Mouse (Mus musculus) neural tube, embryonic 11.5 days (tissue): ENCODE measurements at regions not wholly inside any gene's neighbourhood (a gene's known extent, or its start where the extent isn't known, plus 50 kb on each side); places are given as distances from the start of the nearest gene placed in this dataset.

Experiments
- ATAC-seq: fragments of 200-750 bp; cut with Nextera tagmentation; 2 replicates; pipeline ENCODE4 v1.8.0; 2017; ENCODE audit warnings: moderate number of reproducible peaks, mild to moderate bottlenecking, moderate TSS enrichment, moderate library complexity; ENCODE audit not compliant: insufficient read depth, low FRiP score, low TSS enrichment
- DNase-seq: peaks from one replicate; pipeline ENCODE4 v3.0.0-alpha.2; 2015; ENCODE audit warnings: low spot score
- H3K27ac ChIP-seq: fragments of 300-500 bp; sonication (generic); 2 replicates; pipeline ENCODE4 v1.5.1; 2014; ENCODE audit warnings: low read depth, mild to moderate bottlenecking, low read length
- H3K27me3 ChIP-seq: fragments of 300-500 bp; sonication (generic); 2 replicates; pipeline ENCODE4 v1.6.1; 2014; ENCODE audit warnings: mild to moderate bottlenecking, low read length, mixed read lengths; ENCODE audit not compliant: control insufficient read depth, insufficient read depth
- H3K36me3 ChIP-seq: fragments of 300-500 bp; sonication (generic); 2 replicates; pipeline ENCODE4 v1.6.1; 2014; ENCODE audit warnings: mild to moderate bottlenecking, low read length, moderate library complexity, mixed read lengths; ENCODE audit not compliant: control insufficient read depth, insufficient read depth
- H3K4me1 ChIP-seq: fragments of 300-500 bp; sonication (generic); 2 replicates; pipeline ENCODE4 v1.6.1; 2014; ENCODE audit warnings: low read length, mixed read lengths; ENCODE audit not compliant: control insufficient read depth, insufficient read depth
- H3K4me2 ChIP-seq: fragments of 300-500 bp; sonication (generic); 2 replicates; pipeline ENCODE4 v1.6.1; 2014; ENCODE audit warnings: low read depth, mild to moderate bottlenecking, moderate library complexity
- H3K4me3 ChIP-seq: fragments of 300-500 bp; sonication (generic); 2 replicates; pipeline ENCODE4 v1.5.1; 2014; ENCODE audit warnings: low read depth, low read length
- H3K9ac ChIP-seq: fragments of 300-500 bp; sonication (generic); 2 replicates; pipeline ENCODE4 v1.6.1; 2014; ENCODE audit warnings: mild to moderate bottlenecking, low read length
- H3K9me3 ChIP-seq: fragments of 300-500 bp; sonication (generic); 2 replicates; pipeline ENCODE4 v1.6.1; 2016; ENCODE audit warnings: low read length; ENCODE audit not compliant: control insufficient read depth
- WGBS: fragments of 180-500 bp; shearing (Covaris S2); extraction: QIAGEN DNeasy Blood & Tissue Kit; methylation state at CpG from one replicate; pipeline ENCODE4 v1.1.7; 2014; 5-methylcytosine and 5-hydroxymethylcytosine counted together

DNA sequence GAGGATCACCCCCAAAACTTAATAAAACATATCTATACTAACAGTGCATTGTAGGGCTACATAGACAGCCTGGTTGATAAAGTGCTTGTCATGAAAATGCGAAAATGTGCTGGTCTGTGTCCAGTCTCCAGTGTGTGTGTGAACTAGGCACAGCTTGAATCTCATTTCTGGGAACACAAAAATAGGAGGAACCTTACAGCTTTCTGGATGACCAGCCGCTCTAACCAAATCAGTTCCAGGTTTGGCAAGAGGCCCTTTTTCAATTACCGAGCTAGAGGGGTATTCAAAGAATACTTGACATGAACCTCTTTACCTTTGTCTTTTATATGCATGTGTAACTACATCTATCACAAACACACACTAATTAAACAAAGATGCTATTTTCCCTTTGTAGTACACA, 390.3 kb upstream of the Hsf2 start:
- no peak for DNase-seq
- Histone ChIP-seq H3K4me2 (no peak overlapping the region), H3K27me3 (no peaks in the 10 kb centered on the region), H3K27ac (no peak overlapping the region), H3K36me3 (no peaks in the 10 kb centered on the region), H3K9me3 (no peaks in the 10 kb centered on the region), H3K9ac (no peak overlapping the region), H3K4me3 (no peak overlapping the region), H3K4me1 (no peaks in the 10 kb centered on the region)
- no peak for ATAC-seq
- 86% methylated on average over 3 of the region's 3 CpGs for WGBS

DNA sequence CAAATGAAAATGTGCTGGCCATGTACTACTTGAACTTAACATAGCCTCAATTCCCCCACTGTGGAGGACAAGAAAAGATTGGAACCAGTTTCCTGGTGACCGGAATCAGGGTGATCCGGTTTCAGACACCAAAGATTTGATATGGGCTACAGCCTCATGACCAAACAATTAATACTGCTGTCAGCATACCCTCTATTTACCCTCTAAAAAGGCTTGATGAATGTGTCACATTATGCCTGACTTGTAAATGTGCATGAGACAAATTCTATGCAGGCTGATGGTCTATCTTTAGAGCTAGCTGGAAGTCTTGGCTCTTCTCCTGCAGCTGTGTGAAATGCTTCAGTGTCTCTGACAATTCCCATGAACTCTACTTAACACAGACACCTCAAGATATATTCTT, 372.8 kb upstream of the Hsf2 start:
- Histone ChIP-seq H3K4me3 (no peak overlapping the region), H3K9me3 (no peaks in the 10 kb centered on the region), H3K9ac (no peak overlapping the region), H3K36me3 (no peaks in the 10 kb centered on the region), H3K27ac (no peak overlapping the region), H3K27me3 (no peaks in the 10 kb centered on the region), H3K4me2 (no peak overlapping the region), H3K4me1 (no peaks in the 10 kb centered on the region)
- DNase-seq (no peak), ATAC-seq (no peak)
- 87% methylated on average over 2 of the region's 2 CpGs for WGBS

- no peaks in the 10 kb centered on the region for H3K9me3 ChIP-seq
- no peak overlapping the region for H3K27ac ChIP-seq
- no peak overlapping the region for H3K9ac ChIP-seq
- no peaks in the 10 kb centered on the region for H3K27me3 ChIP-seq
- no peaks in the 10 kb centered on the region for H3K36me3 ChIP-seq
- no peak overlapping the region for H3K4me2 ChIP-seq
- DNase-seq (no peak), ATAC-seq (no peak)
- no peaks in the 10 kb centered on the region for H3K4me1 ChIP-seq
- WGBS, result 91% methylated on average over 8 of the region's 8 CpGs
- no peak overlapping the region for H3K4me3 ChIP-seq
These were observed 371.4 kb upstream of the Hsf2 start for GRCm38 (mm10) chr10:57114696-57115271.

GRCm38 (mm10) chr10:57121514-57121913, 364.7 kb upstream of the Hsf2 start:
- DNase-seq, result no peak
- Histone ChIP-seq H3K36me3 (no peaks in the 10 kb centered on the region), H3K4me1 (no peaks in the 10 kb centered on the region), H3K4me3 (no peak overlapping the region), H3K27ac (no peak overlapping the region), H3K9ac (no peak overlapping the region), H3K27me3 (no peaks in the 10 kb centered on the region), H3K4me2 (no peak overlapping the region), H3K9me3 (no peaks in the 10 kb centered on the region)
- 91% methylated on average over 1 of the region's 1 CpGs for WGBS
- ATAC-seq, result no peak

GRCm38 (mm10) chr10:57127185-57127584, 359.0 kb upstream of the Hsf2 start:
- DNase-seq (no peak), ATAC-seq (no peak)
- H3K36me3 ChIP-seq, result no peaks in the 10 kb centered on the region
- 80% methylated on average over 3 of the region's 3 CpGs for WGBS
- H3K27ac ChIP-seq, result no peak overlapping the region
- no peaks in the 10 kb centered on the region for H3K4me1 ChIP-seq
- no peak overlapping the region for H3K4me2 ChIP-seq
- H3K4me3 ChIP-seq, result no peak overlapping the region
- no peak overlapping the region for H3K9ac ChIP-seq
- H3K9me3 ChIP-seq, result no peaks in the 10 kb centered on the region
- H3K27me3 ChIP-seq, result no peaks in the 10 kb centered on the region

- Histone ChIP-seq H3K4me1 (no peaks in the 10 kb centered on the region), H3K4me3 (no peak overlapping the region), H3K27me3 (no peaks in the 10 kb centered on the region), H3K4me2 (no peak overlapping the region), H3K9me3 (no peaks in the 10 kb centered on the region), H3K27ac (no peak overlapping the region), H3K9ac (no peak overlapping the region), H3K36me3 (no peaks in the 10 kb centered on the region)
- no peak for DNase-seq
- no peak for ATAC-seq
- 64% methylated on average over 4 of the region's 4 CpGs for WGBS
These were observed 329.8 kb upstream of the Hsf2 start for GRCm38 (mm10) chr10:57156426-57156825.

GRCm38 (mm10) chr10:57156912-57157311, 329.3 kb upstream of the Hsf2 start:
- H3K4me1 ChIP-seq, result no peaks in the 10 kb centered on the region
- DNase-seq, result no peak
- H3K9ac ChIP-seq, result no peak overlapping the region
- H3K27me3 ChIP-seq, result no peaks in the 10 kb centered on the region
- WGBS, result 57% methylated on average over 9 of the region's 9 CpGs
- no peaks in the 10 kb centered on the region for H3K36me3 ChIP-seq
- no peak overlapping the region for H3K4me2 ChIP-seq
- no peak overlapping the region for H3K27ac ChIP-seq
- ATAC-seq, result no peak
- H3K4me3 ChIP-seq, result no peak overlapping the region
- H3K9me3 ChIP-seq, result no peaks in the 10 kb centered on the region

DNA sequence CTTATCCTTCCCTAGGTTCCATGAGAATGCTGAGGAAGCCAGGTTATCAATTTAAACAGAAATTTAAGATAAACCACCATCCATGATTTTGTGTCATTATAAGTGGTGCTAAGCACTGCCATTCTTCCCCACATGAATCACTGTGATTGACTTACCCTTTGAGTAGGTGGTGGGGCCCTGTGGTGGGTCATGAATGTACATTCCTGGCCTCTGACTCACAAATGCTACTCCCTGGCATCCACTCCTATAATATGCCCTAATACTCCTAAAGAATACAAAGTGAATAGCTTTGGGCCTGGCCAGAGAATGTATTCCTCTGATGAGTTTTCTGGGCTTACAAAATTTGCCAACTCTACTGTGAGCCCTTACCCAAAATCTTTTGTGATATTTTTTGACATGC, 325.6 kb upstream of the Hsf2 start:
- ATAC-seq, result no peak
- Histone ChIP-seq H3K36me3 (no peaks in the 10 kb centered on the region), H3K9ac (no peak overlapping the region), H3K27ac (no peak overlapping the region), H3K4me2 (no peak overlapping the region), H3K27me3 (no peaks in the 10 kb centered on the region), H3K4me3 (no peak overlapping the region), H3K4me1 (no peaks in the 10 kb centered on the region), H3K9me3 (no peaks in the 10 kb centered on the region)
- DNase-seq, result no peak

GRCm38 (mm10) chr10:57163359-57163758, 322.8 kb upstream of the Hsf2 start:
- Histone ChIP-seq H3K9ac (no peak overlapping the region), H3K4me1 (no peaks in the 10 kb centered on the region), H3K27me3 (no peaks in the 10 kb centered on the region), H3K36me3 (no peaks in the 10 kb centered on the region), H3K9me3 (no peaks in the 10 kb centered on the region), H3K27ac (no peak overlapping the region), H3K4me3 (no peak overlapping the region), H3K4me2 (no peak overlapping the region)
- no peak for ATAC-seq
- DNase-seq, result no peak
- WGBS, result 87% methylated on average over 5 of the region's 5 CpGs
